Mouse (Mus musculus): ENCODE data around the gene Slc2a3.
"Not testable (repeated sequence)": the region's sequence is repeated elsewhere in the genome, so short reads cannot be mapped to it uniquely, and the experiment has no call there.

GRCm38 (mm10) chr6:122718224-122718623 lies 83.2 kb downstream of the Slc2a3 start:
- not testable (repeated sequence) for TF ChIP-seq GATA1 (IDR thresholded peaks at IDR 0.05; ENCODE audit: borderline replicate concordance, low read length); FLI1 (IDR thresholded peaks at IDR 0.05; ENCODE audit: low read length)

Data from megakaryocyte, embryonic 14.5 days (primary cell).